Mouse (Mus musculus): ENCODE measurements around the gene Pold4. TPM values are rescaled to one million over a fixed set of nuclear protein-coding genes. Genes with fewer than 3 reads are reported as not detected.

The Pold4 gene
- polyA plus RNA-seq, 2 experiments, result 12.9 to 15.2 TPM

GRCm38 (mm10) chr19:4280425-4280824 lies 48.7 kb downstream of the Pold4 start:
- WGBS (ENCODE audit: insufficient replicate concordance), result 82% methylated on average over 9 of the region's 9 CpGs
- Histone ChIP-seq H3K27me3 (ENCODE audit: control insufficient read depth, insufficient read depth, low read length) (no peaks in the 10 kb centered on the region), H3K9me3 (ENCODE audit: control insufficient read depth, low read length) (no peaks in the 10 kb centered on the region), H3K9ac (replicated peaks) (no peak overlapping the region), H3K27ac (no peak overlapping the region), H3K4me1 (replicated peaks; ENCODE audit: control insufficient read depth in 2 of 2, insufficient read depth in 2 of 2, low read length in 1 of 2) (peaks cover 0 to 6% of the 10 kb centered on the region in 2 experiments; a peak in 1 of 4 replicates), H3K36me3 (replicated peaks; ENCODE audit: control insufficient read depth, insufficient read depth, low read depth) (no peaks in the 10 kb centered on the region), H3K4me2 (ENCODE audit: low read depth) (no peak overlapping the region), H3K4me3 (ENCODE audit: insufficient read depth in 1 of 2, low read depth in 2 of 2, low read length in 2 of 2) (no peak overlapping the region)
- ATAC-seq (ENCODE audit: insufficient read depth), result no peak
- no peak for DNase-seq (ENCODE audit: low read depth in 3 of 3, low spot score in 3 of 3)
- TF ChIP-seq CTCF (IDR thresholded peaks at IDR 0.05; ENCODE audit: low read depth), result no peak
- TF ChIP-seq EP300 (IDR thresholded peaks at IDR 0.05; ENCODE audit: low read depth), result no peak

- DNase-seq (ENCODE audit: low read depth in 3 of 3, low spot score in 3 of 3) (peak; percentile 60 to 73 (median 61)), ATAC-seq (ENCODE audit: insufficient read depth) (peak; percentile 84)
- Histone ChIP-seq H3K4me3 (ENCODE audit: insufficient read depth in 1 of 2, low read depth in 2 of 2, low read length in 2 of 2) (peak within 1 kb of the TSS; percentile 45 to 48), H3K27me3 (ENCODE audit: control insufficient read depth, insufficient read depth, low read length) (no peaks in the 10 kb centered on the region), H3K36me3 (replicated peaks; ENCODE audit: control insufficient read depth, insufficient read depth, low read depth) (peaks cover 3% of the 10 kb centered on the region), H3K27ac (no peak within 1 kb of the TSS), H3K4me1 (replicated peaks; ENCODE audit: control insufficient read depth in 2 of 2, insufficient read depth in 2 of 2, low read length in 1 of 2) (peaks cover 0 to 6% of the 10 kb centered on the region in 2 experiments; a peak in 1 of 4 replicates), H3K9me3 (ENCODE audit: control insufficient read depth, low read length) (no peaks in the 10 kb centered on the region), H3K4me2 (ENCODE audit: low read depth) (peak within 1 kb of the TSS; percentile 66), H3K9ac (replicated peaks) (peak within 1 kb of the TSS; percentile 10; the same call in 1 of the 2 replicates)
- TF ChIP-seq EP300 (IDR thresholded peaks at IDR 0.05; ENCODE audit: low read depth) (no peak), CTCF (IDR thresholded peaks at IDR 0.05; ENCODE audit: low read depth) (peak; percentile 85)
- WGBS (ENCODE audit: insufficient replicate concordance), result under 1% methylated on average over 46 of the region's 50 CpGs
Measured at GRCm38 (mm10) chr19:4282898-4283553, 51.3 kb downstream of the Pold4 start, which contains the start of gene Ankrd13d. Gene Ankrd13d, minus strand, starts transcription at chr19:4283137.

Small RNA genes within 50 kb of the gene (microRNA-seq; reads per million reads assigned to microRNA genes)
- gene Gm26115 (not detected), gene Mir6985 (not detected)

Other genes starting within 250 kb of the Pold4 start
- gene Acy3, start 245.3 kb upstream of the Pold4 start, polyA plus RNA-seq (2012; rRNA removed), result 10.8 and 11.1 TPM in 2 replicates
- 9.1 and 9.5 TPM in 2 replicates for gene Acy3, start 245.3 kb upstream of the Pold4 start, polyA plus RNA-seq (2014; fragmentation: Nextera tagmentation; extraction: Ambion mirVana)
- 0.37 and 0.50 TPM in 2 replicates for gene Tbx10, start 239.1 kb upstream of the Pold4 start, polyA plus RNA-seq (2012; rRNA removed)
- gene Tbx10, start 239.1 kb upstream of the Pold4 start, polyA plus RNA-seq (2014; fragmentation: Nextera tagmentation; extraction: Ambion mirVana), result 0.28 and 0.30 TPM in 2 replicates
- gene Nudt8, start 231.3 kb upstream of the Pold4 start, polyA plus RNA-seq (2012; rRNA removed), result 2.1 and 2.9 TPM in 2 replicates
- 14.2 and 15.2 TPM in 2 replicates for gene Nudt8, start 231.3 kb upstream of the Pold4 start, polyA plus RNA-seq (2014; fragmentation: Nextera tagmentation; extraction: Ambion mirVana)
- gene Gm49405, start 231.3 kb upstream of the Pold4 start, polyA plus RNA-seq (2012; rRNA removed), result 0.65 and 0.73 TPM in 2 replicates
- gene Gm49405, start 231.3 kb upstream of the Pold4 start, polyA plus RNA-seq (2014; fragmentation: Nextera tagmentation; extraction: Ambion mirVana), result 0.25 and 0.33 TPM in 2 replicates
- 1.8 and 2.2 TPM in 2 replicates for gene Doc2g, start 228.6 kb upstream of the Pold4 start, polyA plus RNA-seq (2012; rRNA removed)
- 0.25 and 0.45 TPM in 2 replicates for gene Doc2g, start 228.6 kb upstream of the Pold4 start, polyA plus RNA-seq (2014; fragmentation: Nextera tagmentation; extraction: Ambion mirVana)
- 67.5 and 84.8 TPM in 2 replicates for gene Ndufv1, start 219.1 kb upstream of the Pold4 start, polyA plus RNA-seq (2012; rRNA removed)
- gene Ndufv1, start 219.1 kb upstream of the Pold4 start, polyA plus RNA-seq (2014; fragmentation: Nextera tagmentation; extraction: Ambion mirVana), result 159 and 168 TPM in 2 replicates
- gene Gstp1, start 193.9 kb upstream of the Pold4 start, polyA plus RNA-seq (2012; rRNA removed), result 230 and 274 TPM in 2 replicates
- gene Gstp1, start 193.9 kb upstream of the Pold4 start, polyA plus RNA-seq (2014; fragmentation: Nextera tagmentation; extraction: Ambion mirVana), result 511 and 557 TPM in 2 replicates
- gene Gstp2, start 185.9 kb upstream of the Pold4 start, polyA plus RNA-seq (2012; rRNA removed), result 6.6 and 7.9 TPM in 2 replicates
- gene Gstp2, start 185.9 kb upstream of the Pold4 start, polyA plus RNA-seq (2014; fragmentation: Nextera tagmentation; extraction: Ambion mirVana), result 6.9 and 7.3 TPM in 2 replicates
- gene Gstp3, start 172.3 kb upstream of the Pold4 start, polyA plus RNA-seq (2012; rRNA removed), result 78.5 and 87.0 TPM in 2 replicates
- gene Gstp3, start 172.3 kb upstream of the Pold4 start, polyA plus RNA-seq (2014; fragmentation: Nextera tagmentation; extraction: Ambion mirVana), result 65.7 and 69.6 TPM in 2 replicates
- gene Cabp2, start 150.3 kb upstream of the Pold4 start, polyA plus RNA-seq (2012; rRNA removed), result 0.16 and 0.17 TPM in 2 replicates
- gene Cabp2, start 150.3 kb upstream of the Pold4 start, polyA plus RNA-seq (2014; fragmentation: Nextera tagmentation; extraction: Ambion mirVana), result 0.20 and 0.44 TPM in 2 replicates
- 52.5 and 64.8 TPM in 2 replicates for gene Cdk2ap2, start 134.7 kb upstream of the Pold4 start, polyA plus RNA-seq (2012; rRNA removed)
- gene Cdk2ap2, start 134.7 kb upstream of the Pold4 start, polyA plus RNA-seq (2014; fragmentation: Nextera tagmentation; extraction: Ambion mirVana), result 99.9 and 101 TPM in 2 replicates
- 6.1 and 7.1 TPM in 2 replicates for gene Pitpnm1, start 131.9 kb upstream of the Pold4 start, polyA plus RNA-seq (2012; rRNA removed)
- gene Pitpnm1, start 131.9 kb upstream of the Pold4 start, polyA plus RNA-seq (2014; fragmentation: Nextera tagmentation; extraction: Ambion mirVana), result 3.4 TPM in 2 replicates
- 28.8 and 33.2 TPM in 2 replicates for gene Aip, start 106.0 kb upstream of the Pold4 start, polyA plus RNA-seq (2012; rRNA removed)
- 29.4 TPM in 2 replicates for gene Aip, start 106.0 kb upstream of the Pold4 start, polyA plus RNA-seq (2014; fragmentation: Nextera tagmentation; extraction: Ambion mirVana)
- not detected in 2 replicates for gene Gpr152, start 92.1 kb upstream of the Pold4 start, polyA plus RNA-seq (2012; rRNA removed)
- gene Gpr152, start 92.1 kb upstream of the Pold4 start, polyA plus RNA-seq (2014; fragmentation: Nextera tagmentation; extraction: Ambion mirVana), result not detected in 2 replicates
- gene Cabp4, start 87.9 kb upstream of the Pold4 start, polyA plus RNA-seq (2012; rRNA removed), result 0.03 and 0.15 TPM in 2 replicates
- not detected in 2 replicates for gene Cabp4, start 87.9 kb upstream of the Pold4 start, polyA plus RNA-seq (2014; fragmentation: Nextera tagmentation; extraction: Ambion mirVana)
- 57.5 and 59.2 TPM in 2 replicates for gene Coro1b, start 83.3 kb upstream of the Pold4 start, polyA plus RNA-seq (2012; rRNA removed)
- gene Coro1b, start 83.3 kb upstream of the Pold4 start, polyA plus RNA-seq (2014; fragmentation: Nextera tagmentation; extraction: Ambion mirVana), result 57.5 and 62.2 TPM in 2 replicates
- 12.5 and 16.3 TPM in 2 replicates for gene Ptprcap, start 78.3 kb upstream of the Pold4 start, polyA plus RNA-seq (2012; rRNA removed)
- 14.4 and 17.0 TPM in 2 replicates for gene Ptprcap, start 78.3 kb upstream of the Pold4 start, polyA plus RNA-seq (2014; fragmentation: Nextera tagmentation; extraction: Ambion mirVana)
- gene Rps6kb2, start 68.5 kb upstream of the Pold4 start, polyA plus RNA-seq (2012; rRNA removed), result 17.2 and 19.2 TPM in 2 replicates
- gene Rps6kb2, start 68.5 kb upstream of the Pold4 start, polyA plus RNA-seq (2014; fragmentation: Nextera tagmentation; extraction: Ambion mirVana), result 19.5 and 19.9 TPM in 2 replicates
- 0.32 and 0.44 TPM in 2 replicates for gene Carns1, start 56.4 kb upstream of the Pold4 start, polyA plus RNA-seq (2012; rRNA removed)
- 0.18 and 0.71 TPM in 2 replicates for gene Carns1, start 56.4 kb upstream of the Pold4 start, polyA plus RNA-seq (2014; fragmentation: Nextera tagmentation; extraction: Ambion mirVana)
- 2.6 TPM in 2 replicates for gene Tbc1d10c, start 40.6 kb upstream of the Pold4 start, polyA plus RNA-seq (2012; rRNA removed)
- gene Tbc1d10c, start 40.6 kb upstream of the Pold4 start, polyA plus RNA-seq (2014; fragmentation: Nextera tagmentation; extraction: Ambion mirVana), result 2.5 and 4.0 TPM in 2 replicates
- gene Ppp1ca, start 39.8 kb upstream of the Pold4 start, polyA plus RNA-seq (2012; rRNA removed), result 203 and 214 TPM in 2 replicates
- 432 and 447 TPM in 2 replicates for gene Ppp1ca, start 39.8 kb upstream of the Pold4 start, polyA plus RNA-seq (2014; fragmentation: Nextera tagmentation; extraction: Ambion mirVana)
- 20.8 and 21.4 TPM in 2 replicates for gene Rad9a, start 30.2 kb upstream of the Pold4 start, polyA plus RNA-seq (2012; rRNA removed)
- gene Rad9a, start 30.2 kb upstream of the Pold4 start, polyA plus RNA-seq (2014; fragmentation: Nextera tagmentation; extraction: Ambion mirVana), result 14.3 and 16.8 TPM in 2 replicates
- gene Clcf1, start 17.7 kb upstream of the Pold4 start, polyA plus RNA-seq (2012; rRNA removed), result 1.1 TPM in 2 replicates
- 0.42 and 0.43 TPM in 2 replicates for gene Clcf1, start 17.7 kb upstream of the Pold4 start, polyA plus RNA-seq (2014; fragmentation: Nextera tagmentation; extraction: Ambion mirVana)
- gene AC109138.7, start 17.5 kb upstream of the Pold4 start, polyA plus RNA-seq (2012; rRNA removed), result not detected in 2 replicates
- not detected in 2 replicates for gene AC109138.7, start 17.5 kb upstream of the Pold4 start, polyA plus RNA-seq (2014; fragmentation: Nextera tagmentation; extraction: Ambion mirVana)
- 2.8 and 3.5 TPM in 2 replicates for gene Ssh3, start 37.3 kb downstream of the Pold4 start, polyA plus RNA-seq (2012; rRNA removed)
- 1.3 and 1.4 TPM in 2 replicates for gene Ssh3, start 37.3 kb downstream of the Pold4 start, polyA plus RNA-seq (2014; fragmentation: Nextera tagmentation; extraction: Ambion mirVana)
- 0.93 and 1.3 TPM in 2 replicates for gene Ankrd13d, start 51.2 kb downstream of the Pold4 start, polyA plus RNA-seq (2012; rRNA removed)
- gene Ankrd13d, start 51.2 kb downstream of the Pold4 start, polyA plus RNA-seq (2014; fragmentation: Nextera tagmentation; extraction: Ambion mirVana), result 0.45 and 0.66 TPM in 2 replicates
- gene Grk2, start 74.3 kb downstream of the Pold4 start, polyA plus RNA-seq (2012; rRNA removed), result 23.9 and 26.0 TPM in 2 replicates
- gene Grk2, start 74.3 kb downstream of the Pold4 start, polyA plus RNA-seq (2014; fragmentation: Nextera tagmentation; extraction: Ambion mirVana), result 9.4 and 10.8 TPM in 2 replicates
- 18.9 and 19.0 TPM in 2 replicates for gene Kdm2a, start 166.4 kb downstream of the Pold4 start, polyA plus RNA-seq (2012; rRNA removed)
- 12.4 and 13.4 TPM in 2 replicates for gene Kdm2a, start 166.4 kb downstream of the Pold4 start, polyA plus RNA-seq (2014; fragmentation: Nextera tagmentation; extraction: Ambion mirVana)
- gene Rhod, start 207.5 kb downstream of the Pold4 start, polyA plus RNA-seq (2012; rRNA removed), result 3.8 and 5.3 TPM in 2 replicates
- 6.2 and 6.4 TPM in 2 replicates for gene Rhod, start 207.5 kb downstream of the Pold4 start, polyA plus RNA-seq (2014; fragmentation: Nextera tagmentation; extraction: Ambion mirVana)
- 0.06 and 0.15 TPM in 2 replicates for gene Syt12, start 245.5 kb downstream of the Pold4 start, polyA plus RNA-seq (2012; rRNA removed)
- gene Syt12, start 245.5 kb downstream of the Pold4 start, polyA plus RNA-seq (2014; fragmentation: Nextera tagmentation; extraction: Ambion mirVana), result 0.06 and 0.14 TPM in 2 replicates

All from liver, embryonic 14.5 days (tissue).